ENCODE assay signal across 8 mouse cellular contexts in genomic region chr11:103339414-103340119, GRCm38 (mm10). TPM values are rescaled to one million over a fixed set of nuclear protein-coding genes. Genes with fewer than 3 reads are reported as not detected.
DNase-seq lines count a peak whose midpoint lies in the region; TF ChIP-seq lines count a peak whose summit lies in the region.

No protein-coding gene starts in this region.

- H3K4me3 ChIP-seq in embryonic facial prominence, embryonic 10.5 days = peak overlapping the region; percentile 23; the same call in 1 of the 2 replicates
- peak overlapping the region; percentile 48 for H3K4me3 ChIP-seq in kidney, adult 2 months (ENCODE audit: insufficient read depth, low read depth, low read length)
- H3K4me3 ChIP-seq in midbrain, embryonic 10.5 days = peak overlapping the region; percentile 34

- TF ChIP-seq POLR2A in kidney, adult 2 months (IDR thresholded peaks at IDR 0.05; ENCODE audit: low read depth, low read length) = peak; percentile 25

- H3K27ac ChIP-seq in embryonic facial prominence, embryonic 10.5 days (replicated peaks) = no peak overlapping the region
- H3K27ac ChIP-seq in kidney, adult 2 months (ENCODE audit: insufficient read depth, low read depth, low read length) = peak overlapping the region; percentile 97
- peak overlapping the region; percentile 55 for H3K27ac ChIP-seq in midbrain, embryonic 10.5 days (replicated peaks)

- H3K9me3 ChIP-seq in embryonic facial prominence, embryonic 10.5 days = no peaks in the 10 kb centered on the region
- H3K9me3 ChIP-seq in midbrain, embryonic 10.5 days (replicated peaks) = no peaks in the 10 kb centered on the region

- peaks cover 23% of the 10 kb centered on the region for H3K27me3 ChIP-seq in embryonic facial prominence, embryonic 10.5 days (replicated peaks; ENCODE audit: low read depth, poor library complexity, severe bottlenecking)
- no peaks in the 10 kb centered on the region for H3K27me3 ChIP-seq in kidney, adult 2 months (replicated peaks; ENCODE audit: control insufficient read depth, insufficient read depth, low read length)
- peaks cover 33% of the 10 kb centered on the region for H3K27me3 ChIP-seq in midbrain, embryonic 10.5 days (ENCODE audit: low read depth, poor library complexity, severe bottlenecking)

- H3K4me1 ChIP-seq in embryonic facial prominence, embryonic 10.5 days = peaks cover 19% of the 10 kb centered on the region
- peaks cover 33% of the 10 kb centered on the region; the same call in 1 of the 2 replicates for H3K4me1 ChIP-seq in kidney, adult 2 months (ENCODE audit: control insufficient read depth, insufficient read depth, low read length)
- peaks cover 14% of the 10 kb centered on the region for H3K4me1 ChIP-seq in midbrain, embryonic 10.5 days

- H3K36me3 ChIP-seq in embryonic facial prominence, embryonic 10.5 days (replicated peaks) = no peaks in the 10 kb centered on the region
- no peaks in the 10 kb centered on the region; the same call in 1 of the 2 replicates for H3K36me3 ChIP-seq in kidney, adult 2 months (ENCODE audit: control insufficient read depth, insufficient read depth, low read length)
- no peaks in the 10 kb centered on the region for H3K36me3 ChIP-seq in midbrain, embryonic 10.5 days

- peak; percentile 43 for DNase-seq in adrenal gland, adult 2 months
- no peak for DNase-seq in adrenal gland, adult 18-20 months (ENCODE audit: low spot score in 2 of 2)
- peak; percentile 54 for DNase-seq in embryonic facial prominence, embryonic 10.5 days (ENCODE audit: low spot score)
- peak; percentile 90 for DNase-seq in kidney, adult 2 months
- DNase-seq in midbrain, embryonic 10.5 days (ENCODE audit: low spot score) = no peak
- DNase-seq in frontal cortex, postnatal 25 days (ENCODE audit: low spot score in 2 of 2) = no peak
- DNase-seq in thymus, postnatal 10 days (ENCODE audit: low spot score in 2 of 2) = no peak
- no peak for DNase-seq in ovary, postnatal 10 days (ENCODE audit: low spot score)

- 39% methylated on average over 19 of the region's 19 CpGs for WGBS in embryonic facial prominence, embryonic 10.5 days
- WGBS in kidney, adult 2 months = 32% methylated on average over 19 of the region's 19 CpGs
- WGBS in midbrain, embryonic 10.5 days = 47% methylated on average over 19 of the region's 19 CpGs

- no peak for TF ChIP-seq CTCF in kidney, adult 2 months (conservative IDR thresholded peaks at IDR 0.05; ENCODE audit: insufficient read depth, insufficient read length, low read depth, low read length)

RNA-seq across cellular contexts. Expression of gene Arhgap27, which starts 23.9 kb away (rescaled TPM):
- total RNA-seq in adrenal gland, adult 2 months (2021) = 10 to 100 TPM; 10.3 to 12.2 TPM
- 34.7 and 42.5 TPM in 2 replicates for polyA plus RNA-seq in adrenal gland, adult 2 months (2012; rRNA removed)
- total RNA-seq in adrenal gland, adult 18-20 months (2021) = 10 to 100 TPM; 12.4 to 13.1 TPM
- polyA plus RNA-seq in embryonic facial prominence, embryonic 10.5 days (2016; fragmentation: Nextera tagmentation; extraction: Ambion mirVana) = 5.3 and 5.8 TPM in 2 replicates
- 38.4 and 46.8 TPM in 2 replicates for polyA plus RNA-seq in kidney, adult 2 months (2012; rRNA removed)
- polyA plus RNA-seq in midbrain, embryonic 10.5 days (2016; fragmentation: Nextera tagmentation; extraction: Ambion mirVana) = 3.8 and 4.1 TPM in 2 replicates

Comparison
In these comparisons a context has a peak if more than half of its experiments do, and no peak if none do; other contexts are left out.
1. DNase-seq: peak in adrenal gland, adult 2 months (single experiment), embryonic facial prominence, embryonic 10.5 days (single experiment) and kidney, adult 2 months (single experiment); none in adrenal gland, adult 18-20 months (0 of 2), midbrain, embryonic 10.5 days (single experiment), frontal cortex, postnatal 25 days (0 of 2), thymus, postnatal 10 days (0 of 2) and ovary, postnatal 10 days (single experiment).
2. Peak in every context shown above with its lines, with median percentiles within 50 percentile points of each other: H3K4me3 ChIP-seq.